Mouse (Mus musculus) ES-E14 (cell line): ENCODE results near the gene Fpr3.

Experiments
- HCFC1 ChIP-seq: IDR thresholded peaks from 2 replicates; pipeline ENCODE4 v1.6.1; 2012; ENCODE audit warnings: low read length, inconsistent platforms, borderline replicate concordance; ENCODE audit not compliant: insufficient read depth
- ZC3H11A ChIP-seq: IDR thresholded peaks from 2 replicates; pipeline ENCODE4 v1.6.1; 2012; ENCODE audit warnings: low read depth, mild to moderate bottlenecking, inconsistent platforms, low read length, borderline replicate concordance
- ZNF384 ChIP-seq: IDR thresholded peaks from 2 replicates; pipeline ENCODE4 v1.6.1; 2012; ENCODE audit warnings: low read depth, low read length, inconsistent platforms

DNA sequence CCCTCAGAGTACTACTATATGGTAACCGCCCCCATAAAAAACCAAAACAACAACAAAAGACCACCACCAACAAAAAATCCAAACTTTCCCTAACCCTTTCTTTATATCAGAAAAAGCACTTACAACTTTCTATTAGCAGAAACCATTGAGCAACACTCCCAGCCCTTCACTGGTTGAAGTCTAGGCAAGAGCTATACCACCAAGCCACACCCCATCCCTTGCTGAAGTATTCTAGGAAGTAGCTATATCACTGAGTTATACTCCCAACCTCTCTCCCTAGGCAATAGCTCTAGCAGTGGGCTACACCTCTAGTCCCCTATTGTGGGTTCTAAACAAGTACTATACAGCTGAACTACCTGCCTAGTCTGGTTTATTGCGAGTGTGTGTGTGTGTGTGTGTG is 48.4 kb upstream of the Fpr3 start:
- no peak for TF ChIP-seq HCFC1
- no peak for TF ChIP-seq ZC3H11A
- no peak for TF ChIP-seq ZNF384
